Comparison of ENCODE assay signal across 10 mouse cellular contexts in the genomic region with DNA sequence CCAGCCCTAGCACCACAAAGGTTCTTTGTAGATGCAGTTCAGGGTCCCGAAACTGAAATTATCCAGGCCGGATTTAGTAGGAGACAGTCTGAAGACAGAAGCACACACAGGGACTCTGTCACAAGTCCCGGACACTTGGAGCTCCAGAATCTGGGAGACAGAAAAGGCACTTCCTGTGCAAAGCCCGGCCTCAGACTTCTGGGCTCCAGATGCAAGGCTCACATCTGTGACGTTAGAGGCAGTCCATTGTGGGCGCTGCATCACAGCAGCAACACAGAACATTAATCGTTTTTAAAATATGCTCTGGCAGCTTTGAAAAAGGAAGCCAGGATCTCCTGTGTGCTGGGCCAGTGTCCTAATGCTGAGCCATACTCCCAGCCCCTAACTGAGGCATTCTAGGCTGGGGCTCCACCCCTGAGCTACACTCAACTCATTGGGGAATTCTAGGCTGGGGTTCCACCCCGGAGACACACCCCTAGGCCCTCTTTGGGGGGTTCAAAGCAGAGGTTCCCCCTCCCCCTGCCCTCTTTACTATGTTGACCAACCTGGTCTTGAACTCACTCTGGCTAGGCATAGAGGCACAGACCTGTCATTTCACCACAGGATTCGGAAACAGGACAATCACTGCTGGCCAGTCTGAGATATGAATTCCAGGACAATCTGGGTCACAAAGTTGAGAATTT. TPM values are rescaled to one million over a fixed set of nuclear protein-coding genes. Genes with fewer than 3 reads are reported as not detected.
DNase-seq lines count a peak whose midpoint lies in the region; ATAC-seq and TF ChIP-seq lines count a peak whose summit lies in the region.
"Had no signal": no experiment of that assay in that cellular context is flagged by ENCODE, and none has a peak within 500 bp of the region (broad histone marks: within the 10 kb centered on the region; RNA-seq: fewer than 3 reads in every experiment).

No protein-coding gene starts in this region.

- H3K4me2 ChIP-seq in midbrain, embryonic 16.5 days (ENCODE audit: low read length), result peak overlapping the region; percentile 91

- DNase-seq in cerebellum, adult 2 months, result no peak
- no peak for DNase-seq in cerebellum, adult 18-20 months
- DNase-seq in heart, postnatal 14 days, result peak; percentile 51 to 63
- peak; percentile 57 for DNase-seq in limb, embryonic 10.5 days (ENCODE audit: low spot score)
- DNase-seq in left cerebral cortex, postnatal 4 days, result no peak
- no peak for DNase-seq in layer of hippocampus, postnatal 14 days (ENCODE audit: low spot score in 2 of 2)

- intact Hi-C loops in heart, postnatal 14 days (cut with DNase I), result no loop called here
- intact Hi-C loops in left cerebral cortex, postnatal 4 days (cut with DNase I), result no loop called here

- 61% methylated on average over 9 of the region's 9 CpGs for WGBS in cerebellum, adult 2 months
- WGBS in limb, embryonic 10.5 days, result 55% methylated on average over 9 of the region's 9 CpGs
- WGBS in midbrain, embryonic 16.5 days, result 58% methylated on average over 9 of the region's 9 CpGs

- H3K4me3 ChIP-seq in cerebellum, adult 2 months (replicated peaks; ENCODE audit: insufficient read depth, low read depth, low read length), result no peak overlapping the region
- H3K4me3 ChIP-seq in brown adipose tissue, adult 24 weeks (ENCODE audit: insufficient read depth, low read depth, low read length), result peak overlapping the region; percentile 57; the same call in 1 of the 2 replicates
- peak overlapping the region; percentile 99 for H3K4me3 ChIP-seq in limb, embryonic 10.5 days
- H3K4me3 ChIP-seq in midbrain, embryonic 16.5 days (ENCODE audit: low read depth, low read length), result peak overlapping the region; percentile 83; the same call in 1 of the 2 replicates

- H3K36me3 ChIP-seq in limb, embryonic 10.5 days, result peaks cover 17% of the 10 kb centered on the region
- no peaks in the 10 kb centered on the region for H3K36me3 ChIP-seq in midbrain, embryonic 16.5 days (ENCODE audit: control insufficient read depth, insufficient read depth, low read length)

- no peaks in the 10 kb centered on the region for H3K9me3 ChIP-seq in limb, embryonic 10.5 days (replicated peaks)
- H3K9me3 ChIP-seq in midbrain, embryonic 16.5 days (replicated peaks; ENCODE audit: control insufficient read depth, low read length, poor library complexity, severe bottlenecking), result no peaks in the 10 kb centered on the region

- H3K27ac ChIP-seq in cerebellum, adult 2 months (ENCODE audit: insufficient read depth, low read length), result peak overlapping the region; percentile 74
- peak overlapping the region; percentile 97 for H3K27ac ChIP-seq in brown adipose tissue, adult 24 weeks (replicated peaks; ENCODE audit: low read depth, low read length)
- H3K27ac ChIP-seq in limb, embryonic 10.5 days, result peak overlapping the region; percentile 100
- peak overlapping the region; percentile 96 for H3K27ac ChIP-seq in midbrain, embryonic 16.5 days (ENCODE audit: low read length)

- TF ChIP-seq CTCF in cerebellum, adult 2 months (IDR thresholded peaks at IDR 0.05; ENCODE audit: borderline replicate concordance, insufficient read depth, low read depth, low read length), result no peak

- no peaks in the 10 kb centered on the region for H3K27me3 ChIP-seq in cerebellum, adult 2 months (ENCODE audit: control insufficient read depth, insufficient read depth, low read length)
- no peaks in the 10 kb centered on the region for H3K27me3 ChIP-seq in limb, embryonic 10.5 days (ENCODE audit: low read depth, poor library complexity, severe bottlenecking)
- H3K27me3 ChIP-seq in midbrain, embryonic 16.5 days (ENCODE audit: control insufficient read depth, insufficient read depth, low read depth, low read length), result no peaks in the 10 kb centered on the region
- H3K27me3 ChIP-seq: Patski had no signal

- no peak for ATAC-seq in midbrain, embryonic 16.5 days

- no peak for TF ChIP-seq POLR2A in cerebellum, adult 2 months (IDR thresholded peaks at IDR 0.05; ENCODE audit: borderline replicate concordance, insufficient read depth, low read length)

- H3K4me1 ChIP-seq in cerebellum, adult 2 months (ENCODE audit: control insufficient read depth, insufficient read depth, low read length), result peaks cover 17% of the 10 kb centered on the region
- peaks cover 32% of the 10 kb centered on the region for H3K4me1 ChIP-seq in brown adipose tissue, adult 24 weeks (ENCODE audit: control insufficient read depth, insufficient read depth, insufficient read length, low read length)
- peaks cover 47% of the 10 kb centered on the region for H3K4me1 ChIP-seq in limb, embryonic 10.5 days
- H3K4me1 ChIP-seq in midbrain, embryonic 16.5 days (ENCODE audit: control insufficient read depth, insufficient read depth, low read length), result peaks cover 40% of the 10 kb centered on the region

- H3K9ac ChIP-seq in midbrain, embryonic 16.5 days (ENCODE audit: low read depth, low read length), result peak overlapping the region; percentile 86

RNA-seq across cellular contexts. Expression of gene Ptbp1, which starts 2.0 kb away (rescaled TPM):
- polyA plus RNA-seq in cerebellum, adult 2 months (2012; rRNA removed), result 64.2 and 68.6 TPM in 2 replicates
- polyA plus RNA-seq in brown adipose tissue, adult 24 weeks (2012; ENCODE audit: insufficient read depth, insufficient read length, missing spikeins), result 45.6 and 50.5 TPM in 2 replicates
- 10 to 100 TPM; 82.2 TPM for total RNA-seq in heart, postnatal 14 days (2021)
- 485 and 494 TPM in 2 replicates for polyA plus RNA-seq in limb, embryonic 10.5 days (2016; fragmentation: Nextera tagmentation; extraction: Ambion mirVana)
- 58.8 and 65.1 TPM in 2 replicates for polyA plus RNA-seq in midbrain, embryonic 16.5 days (2015; fragmentation: Nextera tagmentation; extraction: Ambion mirVana)
- total RNA-seq in left cerebral cortex, postnatal 4 days (2021), result 10 to 100 TPM; 91.7 to 92.7 TPM
- total RNA-seq in layer of hippocampus, postnatal 14 days (2021), result 10 to 100 TPM; 62.9 to 70.2 TPM

RNA-seq across cellular contexts. Expression of gene Prtn3, which starts 22.0 kb away (rescaled TPM):
- 2.4 and 2.5 TPM in 2 replicates for polyA plus RNA-seq in cerebellum, adult 2 months (2012; rRNA removed)
- 1.4 and 1.7 TPM in 2 replicates for polyA plus RNA-seq in brown adipose tissue, adult 24 weeks (2012; ENCODE audit: insufficient read depth, insufficient read length, missing spikeins)
- total RNA-seq in heart, postnatal 14 days (2021), result under 1 TPM in 1 of 2 experiments, not detected in 1; 0.29 TPM
- 9.1 and 15.3 TPM in 2 replicates for polyA plus RNA-seq in limb, embryonic 10.5 days (2016; fragmentation: Nextera tagmentation; extraction: Ambion mirVana)
- polyA plus RNA-seq in midbrain, embryonic 16.5 days (2015; fragmentation: Nextera tagmentation; extraction: Ambion mirVana), result 12.5 and 12.7 TPM in 2 replicates
- 1 to 10 TPM; 6.9 to 7.0 TPM for total RNA-seq in left cerebral cortex, postnatal 4 days (2021)
- total RNA-seq in layer of hippocampus, postnatal 14 days (2021), result 1 to 10 TPM; 2.3 to 3.0 TPM
- total RNA-seq: neutrophil, adult 5-6 weeks had no signal

RNA-seq across cellular contexts. Expression of gene Plppr3, which starts 22.2 kb away (rescaled TPM):
- 46.0 and 49.3 TPM in 2 replicates for polyA plus RNA-seq in cerebellum, adult 2 months (2012; rRNA removed)
- 1.3 TPM in 1 of 2 replicates, not detected in the other for polyA plus RNA-seq in brown adipose tissue, adult 24 weeks (2012; ENCODE audit: insufficient read depth, insufficient read length, missing spikeins)
- under 1 TPM; 0.20 to 0.29 TPM for total RNA-seq in heart, postnatal 14 days (2021)
- 108 and 140 TPM in 2 replicates for polyA plus RNA-seq in limb, embryonic 10.5 days (2016; fragmentation: Nextera tagmentation; extraction: Ambion mirVana)
- 471 and 472 TPM in 2 replicates for polyA plus RNA-seq in midbrain, embryonic 16.5 days (2015; fragmentation: Nextera tagmentation; extraction: Ambion mirVana)
- total RNA-seq in left cerebral cortex, postnatal 4 days (2021), result 100 to 1,000 TPM; 277 to 305 TPM
- 10 to 100 TPM; 53.5 to 57.7 TPM for total RNA-seq in layer of hippocampus, postnatal 14 days (2021)

RNA-seq across cellular contexts. Expression of gene Misp, which starts 31.5 kb away (rescaled TPM):
- 0.29 and 0.41 TPM in 2 replicates for polyA plus RNA-seq in cerebellum, adult 2 months (2012; rRNA removed)
- not detected in 2 replicates for polyA plus RNA-seq in brown adipose tissue, adult 24 weeks (2012; ENCODE audit: insufficient read depth, insufficient read length, missing spikeins)
- under 1 TPM; 0.26 to 0.54 TPM for total RNA-seq in heart, postnatal 14 days (2021)
- 0.60 TPM in 1 of 2 replicates, not detected in the other for polyA plus RNA-seq in limb, embryonic 10.5 days (2016; fragmentation: Nextera tagmentation; extraction: Ambion mirVana)
- polyA plus RNA-seq in midbrain, embryonic 16.5 days (2015; fragmentation: Nextera tagmentation; extraction: Ambion mirVana), result 0.34 and 0.73 TPM in 2 replicates
- under 1 TPM; 0.46 to 0.76 TPM for total RNA-seq in left cerebral cortex, postnatal 4 days (2021)
- under 1 TPM; 0.26 to 0.53 TPM for total RNA-seq in layer of hippocampus, postnatal 14 days (2021)

RNA-seq across cellular contexts. Expression of gene Elane, which starts 33.8 kb away (rescaled TPM):
- polyA plus RNA-seq in cerebellum, adult 2 months (2012; rRNA removed), result 0.15 TPM in 1 of 2 replicates, not detected in the other
- not detected in 2 replicates for polyA plus RNA-seq in brown adipose tissue, adult 24 weeks (2012; ENCODE audit: insufficient read depth, insufficient read length, missing spikeins)
- not detected for total RNA-seq in heart, postnatal 14 days (2021)
- polyA plus RNA-seq in limb, embryonic 10.5 days (2016; fragmentation: Nextera tagmentation; extraction: Ambion mirVana), result not detected in 2 replicates
- polyA plus RNA-seq in midbrain, embryonic 16.5 days (2015; fragmentation: Nextera tagmentation; extraction: Ambion mirVana), result not detected in 2 replicates
- not detected for total RNA-seq in left cerebral cortex, postnatal 4 days (2021)
- not detected for total RNA-seq in layer of hippocampus, postnatal 14 days (2021)
- total RNA-seq: neutrophil, adult 5-6 weeks had no signal
- polyA plus RNA-seq: Patski had no signal

Comparison
In these comparisons a context has a peak if more than half of its experiments do, and no peak if none do; other contexts are left out.
1. DNase-seq: peak in heart, postnatal 14 days (2 of 2) and limb, embryonic 10.5 days (single experiment); none in cerebellum, adult 2 months (0 of 2), cerebellum, adult 18-20 months (0 of 2), left cerebral cortex, postnatal 4 days (single experiment) and layer of hippocampus, postnatal 14 days (0 of 2).
2. RNA of gene Plppr3, which starts 22.2 kb away (polyA plus RNA-seq): 471 to 472 TPM in midbrain, embryonic 16.5 days, 108 to 140 TPM in limb, embryonic 10.5 days and 46.0 to 49.3 TPM in cerebellum, adult 2 months; 1.3 TPM in brown adipose tissue, adult 24 weeks; every median in the first group is over 10 times any median in the second.
3. Peak in every context shown above with its lines, with median percentiles within 50 percentile points of each other: H3K27ac ChIP-seq.